In the genomic region with DNA sequence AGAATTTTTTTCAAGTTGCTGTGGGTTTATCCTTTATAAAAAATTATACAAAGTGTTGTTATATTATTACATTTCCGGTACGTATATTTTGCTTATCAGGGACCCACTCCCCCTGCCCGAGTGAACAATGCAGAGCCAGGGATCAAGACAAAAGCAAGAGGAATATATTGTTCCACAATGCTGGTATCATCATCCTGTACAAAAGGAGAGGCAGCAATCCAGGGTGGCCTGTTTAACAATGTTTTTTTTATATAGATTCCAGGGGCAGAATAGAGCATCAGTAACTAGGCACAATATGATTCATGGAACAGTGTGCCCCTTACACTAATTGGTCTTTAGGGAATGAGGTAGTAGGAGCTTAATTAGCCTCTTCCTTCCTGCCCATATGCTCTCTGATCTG, we compare ENCODE assay signal across 19 mouse cellular contexts. TPM values are rescaled to one million over a fixed set of nuclear protein-coding genes. Genes with fewer than 3 reads are reported as not detected.
"Had no signal": no experiment of that assay in that cellular context is flagged by ENCODE, and none has a peak within 500 bp of the region (broad histone marks: within the 10 kb centered on the region; RNA-seq: fewer than 3 reads in every experiment).

No protein-coding gene starts in this region.

RNA-seq across cellular contexts. Expression of a gene that starts 30.1 kb away (rescaled TPM):
- polyA plus RNA-seq: embryonic facial prominence, embryonic 10.5 days; embryonic facial prominence, embryonic 11.5 days; embryonic facial prominence, embryonic 12.5 days; embryonic facial prominence, embryonic 13.5 days; embryonic facial prominence, embryonic 14.5 days; embryonic facial prominence, embryonic 15.5 days; erythroblast, embryonic 14.5 days; forebrain, embryonic 10.5 days; forebrain, embryonic 11.5 days; forebrain, embryonic 12.5 days; forebrain, embryonic 13.5 days; forebrain, embryonic 14.5 days; forebrain, embryonic 15.5 days; forebrain, embryonic 16.5 days; frontal cortex, adult 2 months; gonadal fat pad, adult 2 months; heart, adult 2 months had no signal

RNA-seq across cellular contexts. Expression of a gene that starts 30.5 kb away (rescaled TPM):
- polyA plus RNA-seq: cortical plate, adult 2 months; embryonic facial prominence, embryonic 10.5 days; embryonic facial prominence, embryonic 11.5 days; embryonic facial prominence, embryonic 12.5 days; embryonic facial prominence, embryonic 13.5 days; embryonic facial prominence, embryonic 14.5 days; embryonic facial prominence, embryonic 15.5 days; erythroblast, embryonic 14.5 days; forebrain, embryonic 10.5 days; forebrain, embryonic 11.5 days; forebrain, embryonic 12.5 days; forebrain, embryonic 13.5 days; forebrain, embryonic 15.5 days; forebrain, embryonic 16.5 days; forebrain, postnatal 0 days; gonadal fat pad, adult 2 months; heart, adult 2 months had no signal
